Mouse (Mus musculus) midbrain, embryonic 16.5 days (tissue): ENCODE data around the gene Ckap4. TPM values are rescaled to one million over a fixed set of nuclear protein-coding genes. Genes with fewer than 3 reads are reported as not detected.
A peak's percentile ranks its signal among the peaks of the same experiment; 100 is the strongest.
"Not testable (repeated sequence)": the region's sequence is repeated elsewhere in the genome, so short reads cannot be mapped to it uniquely, and the experiment has no call there.

ENCODE experiments used
- ATAC-seq: fragments of 200-750 bp; cut with Nextera tagmentation; 2 replicates; pipeline ENCODE4 v1.8.0; 2017; ENCODE audit warnings: moderate TSS enrichment
- H3K27ac ChIP-seq: fragments of 300-500 bp; sonication (generic); 2 replicates; pipeline ENCODE4 v1.5.1; 2014; ENCODE audit warnings: mild to moderate bottlenecking, low read length, mixed read lengths
- H3K27me3 ChIP-seq: fragments of 300-500 bp; sonication (generic); 2 replicates; pipeline ENCODE4 v1.6.1; 2014; ENCODE audit warnings: low read depth, low read length, mixed read lengths; ENCODE audit not compliant: control insufficient read depth, insufficient read depth
- H3K36me3 ChIP-seq: fragments of 300-500 bp; sonication (generic); 2 replicates; pipeline ENCODE4 v1.6.1; 2014; ENCODE audit warnings: mild to moderate bottlenecking, low read length, moderate library complexity, mixed read lengths; ENCODE audit not compliant: control insufficient read depth, insufficient read depth
- H3K4me1 ChIP-seq: fragments of 300-500 bp; sonication (generic); 2 replicates; pipeline ENCODE4 v1.6.1; 2014; ENCODE audit warnings: mild to moderate bottlenecking, low read length, mixed read lengths; ENCODE audit not compliant: control insufficient read depth, insufficient read depth
- H3K4me2 ChIP-seq: fragments of 300-500 bp; sonication (generic); 2 replicates; pipeline ENCODE4 v1.6.1; 2014; ENCODE audit warnings: mild to moderate bottlenecking, low read length, mixed read lengths
- H3K4me3 ChIP-seq: fragments of 300-500 bp; sonication (generic); 2 replicates; pipeline ENCODE4 v1.5.1; 2014; ENCODE audit warnings: low read depth, mild to moderate bottlenecking, low read length, moderate library complexity, mixed read lengths
- H3K9ac ChIP-seq: fragments of 300-500 bp; sonication (generic); 2 replicates; pipeline ENCODE4 v1.6.1; 2014; ENCODE audit warnings: low read depth, low read length, mixed read lengths
- H3K9me3 ChIP-seq: fragments of 300-500 bp; sonication (generic); replicated peaks from 2 replicates; pipeline ENCODE4 v1.6.1; 2014; ENCODE audit warnings: mild to moderate bottlenecking, low read length, mixed read lengths; ENCODE audit not compliant: control insufficient read depth, poor library complexity, severe bottlenecking
- WGBS: fragments of 180-500 bp; shearing (Covaris S2); extraction: QIAGEN DNeasy Blood & Tissue Kit; methylation state at CpG from one replicate; pipeline ENCODE4 v1.1.7; 2014; 5-methylcytosine and 5-hydroxymethylcytosine counted together
- polyA plus RNA-seq: library from polyadenylated mRNA; unstranded; fragments of >200 nt; fragmentation: Nextera tagmentation; extraction: Ambion mirVana; gene quantifications from 2 replicates; pipeline ENCODE4 v1.2.1, GENCODE M21; 2015

Gene Ckap4
- polyA plus RNA-seq, 1 experiment from 2014 or later = 45.9 TPM

DNA sequence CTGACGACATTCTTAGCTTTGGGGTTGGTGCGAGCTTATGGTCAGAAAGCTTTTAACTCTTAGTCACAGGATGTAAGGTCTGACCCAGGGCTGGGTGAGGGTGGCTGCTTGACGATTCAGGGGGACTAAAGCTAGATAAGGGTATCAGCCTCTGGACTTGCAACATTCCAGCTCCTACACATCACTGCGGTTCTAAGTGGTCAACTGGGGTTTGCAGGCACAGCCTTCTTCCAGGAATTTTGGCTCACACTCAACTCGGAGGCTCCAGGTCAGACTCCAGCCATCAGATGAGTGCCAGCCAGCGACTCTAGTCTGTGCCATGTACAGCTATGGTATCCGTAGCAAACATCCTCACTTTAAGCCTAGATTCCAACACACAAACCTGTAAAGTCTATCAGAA is 39.4 kb downstream of the Ckap4 start:
- no peak for ATAC-seq
- Histone ChIP-seq H3K4me1 (no peaks in the 10 kb centered on the region), H3K4me3 (no peak overlapping the region), H3K4me2 (no peak overlapping the region), H3K27me3 (no peaks in the 10 kb centered on the region), H3K9me3 (no peaks in the 10 kb centered on the region), H3K27ac (no peak overlapping the region), H3K9ac (no peak overlapping the region), H3K36me3 (no peaks in the 10 kb centered on the region)
- WGBS = 91% methylated on average over 7 of the region's 7 CpGs

DNA sequence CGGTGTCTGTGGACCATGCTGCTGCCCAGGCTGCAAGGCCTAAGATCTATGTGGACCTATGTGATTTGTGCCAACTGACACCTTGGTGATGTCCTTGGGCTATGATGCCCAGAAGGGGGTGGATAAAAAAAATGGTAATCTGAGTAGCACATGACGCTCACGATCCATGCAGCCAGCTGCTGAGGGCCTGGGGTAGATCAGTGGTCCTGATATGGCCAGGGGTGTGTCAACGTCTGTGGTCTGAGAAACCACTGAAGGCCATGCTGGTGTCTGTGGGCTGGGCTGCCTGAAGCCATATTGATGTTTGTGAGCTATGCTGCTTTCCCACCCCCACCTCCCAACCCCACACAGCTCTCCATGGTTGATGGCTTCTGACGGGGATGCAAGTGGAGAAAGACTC is 43.7 kb downstream of the Ckap4 start:
- H3K9ac ChIP-seq = no peak overlapping the region
- no peaks in the 10 kb centered on the region for H3K4me1 ChIP-seq
- H3K4me2 ChIP-seq = no peak overlapping the region
- no peaks in the 10 kb centered on the region for H3K36me3 ChIP-seq
- H3K4me3 ChIP-seq = no peak overlapping the region
- no peak for ATAC-seq
- H3K27me3 ChIP-seq = no peaks in the 10 kb centered on the region
- 91% methylated on average over 5 of the region's 5 CpGs for WGBS
- no peaks in the 10 kb centered on the region for H3K9me3 ChIP-seq
- no peak overlapping the region for H3K27ac ChIP-seq

DNA sequence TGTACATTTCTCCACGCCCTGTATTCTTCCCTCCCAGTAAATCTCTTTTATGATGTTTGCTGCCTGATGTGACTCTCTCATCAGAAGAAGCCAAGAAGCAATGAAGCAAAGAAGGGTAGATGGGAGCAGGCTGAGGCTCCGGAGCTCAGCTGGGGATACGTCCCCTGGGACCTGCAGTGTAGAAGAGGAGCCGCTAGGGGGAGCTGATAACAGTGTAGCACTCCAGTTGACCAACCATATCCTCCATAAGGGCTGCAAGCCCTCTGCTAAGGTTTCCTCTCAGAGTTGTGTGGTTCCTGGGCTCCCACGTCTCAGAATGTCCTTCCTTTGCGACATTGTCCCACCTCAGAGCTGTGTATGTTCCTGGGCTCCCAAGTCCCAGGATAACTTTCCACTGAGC is 45.5 kb downstream of the Ckap4 start:
- Histone ChIP-seq H3K4me1 (no peaks in the 10 kb centered on the region), H3K9ac (no peak overlapping the region), H3K27ac (no peak overlapping the region), H3K9me3 (no peaks in the 10 kb centered on the region), H3K36me3 (no peaks in the 10 kb centered on the region), H3K4me3 (no peak overlapping the region), H3K4me2 (no peak overlapping the region), H3K27me3 (no peaks in the 10 kb centered on the region)
- ATAC-seq = no peak
- WGBS = 39% methylated on average over 6 of the region's 6 CpGs

DNA sequence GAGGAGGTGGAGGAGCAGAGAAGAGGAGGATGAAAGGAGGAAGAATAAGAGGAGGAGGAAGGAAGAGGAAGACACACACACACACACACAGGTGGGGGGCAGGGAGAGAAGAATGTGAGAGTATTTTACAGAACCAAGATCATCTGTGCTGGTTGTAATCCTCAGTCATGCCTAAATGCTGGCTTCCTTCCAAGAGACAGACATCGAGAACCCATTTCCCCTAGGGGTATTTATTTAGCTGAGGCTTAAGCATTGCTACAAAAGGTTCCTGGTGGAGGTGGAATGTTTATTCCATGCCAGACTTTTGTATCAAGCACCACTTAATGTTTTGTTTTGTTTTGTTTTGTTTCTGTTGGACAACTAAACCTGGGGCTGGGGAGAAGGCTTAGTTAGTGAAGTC is 49.2 kb downstream of the Ckap4 start:
- no peak for ATAC-seq
- Histone ChIP-seq H3K4me2 (no peak overlapping the region), H3K4me3 (no peak overlapping the region), H3K9ac (no peak overlapping the region), H3K27ac (no peak overlapping the region), H3K4me1 (no peaks in the 10 kb centered on the region; the same call in 1 of the 2 replicates), H3K27me3 (no peaks in the 10 kb centered on the region), H3K9me3 (no peaks in the 10 kb centered on the region), H3K36me3 (no peaks in the 10 kb centered on the region)
- 50% methylated on average over 1 of the region's 1 CpGs for WGBS

DNA sequence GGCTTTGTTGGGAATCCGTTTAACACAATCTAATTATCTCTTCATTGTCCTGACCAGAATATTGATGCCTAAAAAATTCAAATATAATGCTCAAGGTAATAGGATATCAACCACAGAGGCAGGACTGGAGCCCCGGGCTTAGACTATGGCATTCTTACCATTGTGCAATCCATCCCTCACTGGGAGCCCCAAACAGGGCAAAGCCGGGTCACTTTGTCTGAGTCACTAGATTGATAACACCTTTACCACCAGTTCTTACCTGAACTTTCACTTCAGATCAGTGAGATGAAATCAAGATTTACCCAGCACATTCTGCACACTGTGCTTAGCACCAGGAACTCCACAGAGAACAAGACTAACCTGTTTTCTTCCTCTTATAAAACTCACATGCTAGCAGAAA is 50.3 kb downstream of the Ckap4 start:
- H3K27ac ChIP-seq = no peak overlapping the region
- no peak overlapping the region for H3K4me2 ChIP-seq
- H3K36me3 ChIP-seq = no peaks in the 10 kb centered on the region
- no peak for ATAC-seq
- no peak overlapping the region for H3K4me3 ChIP-seq
- no peaks in the 10 kb centered on the region for H3K27me3 ChIP-seq
- 77% methylated on average over 3 of the region's 3 CpGs for WGBS
- no peaks in the 10 kb centered on the region; the same call in 1 of the 2 replicates for H3K4me1 ChIP-seq
- H3K9me3 ChIP-seq = no peaks in the 10 kb centered on the region
- no peak overlapping the region for H3K9ac ChIP-seq

DNA sequence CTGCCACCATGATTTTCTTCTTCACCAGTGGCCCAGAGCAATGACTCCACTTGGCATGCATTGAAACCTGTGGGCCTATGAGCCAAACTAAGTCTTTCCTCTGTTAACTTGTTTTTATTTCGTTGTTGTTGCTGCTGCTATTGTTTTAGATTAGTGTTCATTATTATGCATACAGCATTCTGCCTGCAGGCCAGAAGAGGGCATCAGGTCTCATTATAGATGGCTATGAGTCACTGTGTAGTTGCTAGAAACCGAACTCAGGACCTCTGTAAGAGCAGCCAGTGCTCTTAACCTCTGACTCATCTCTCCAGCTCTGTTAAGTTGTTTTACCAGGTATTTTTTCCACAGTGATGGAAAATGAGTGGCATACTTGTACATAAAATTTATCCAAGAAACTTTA is 50.8 kb downstream of the Ckap4 start:
- Histone ChIP-seq H3K27ac (no peak overlapping the region), H3K4me1 (no peaks in the 10 kb centered on the region; the same call in 1 of the 2 replicates), H3K9ac (no peak overlapping the region), H3K4me3 (no peak overlapping the region), H3K36me3 (no peaks in the 10 kb centered on the region), H3K27me3 (no peaks in the 10 kb centered on the region), H3K4me2 (no peak overlapping the region), H3K9me3 (no peaks in the 10 kb centered on the region)
- no peak for ATAC-seq
- 81% methylated on average over 2 of the region's 2 CpGs for WGBS

DNA sequence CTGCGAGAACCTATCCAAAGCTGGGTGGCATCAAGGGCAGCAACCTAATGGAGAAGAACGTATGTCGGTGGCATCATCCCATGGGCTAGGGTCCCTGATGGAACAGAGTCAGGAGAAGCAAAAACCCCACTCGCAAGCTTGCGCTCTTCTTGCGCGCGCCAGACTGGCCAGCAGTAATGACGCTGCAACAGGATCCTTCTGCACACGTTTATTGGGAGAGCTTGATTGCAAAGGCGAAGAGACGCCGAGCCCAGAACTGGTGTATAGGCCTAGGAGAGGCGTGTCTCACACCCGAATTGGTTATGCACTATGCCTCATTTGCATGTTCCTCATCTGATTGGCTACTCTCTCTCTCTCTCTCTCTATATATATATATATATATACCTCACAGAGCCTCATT is 51.4 kb downstream of the Ckap4 start:
- WGBS = 93% methylated on average over 15 of the region's 15 CpGs
- not testable (repeated sequence) for ATAC-seq

DNA sequence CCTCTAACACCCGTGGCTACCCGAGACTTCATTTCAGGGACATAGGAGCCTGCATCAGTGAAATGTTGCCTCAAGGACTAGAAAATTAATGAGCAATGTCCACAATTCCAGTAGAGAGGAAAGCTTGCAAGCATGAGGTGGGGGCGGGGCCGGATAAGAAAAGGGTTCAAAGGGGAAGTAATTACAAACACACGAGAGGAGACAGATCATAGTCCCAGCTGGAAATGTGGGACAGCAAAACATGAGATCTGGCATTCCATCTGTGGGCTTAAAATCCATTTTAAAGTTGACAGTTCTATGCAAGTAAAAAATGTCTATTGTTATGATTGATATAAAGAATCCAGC is 52.6 kb downstream of the Ckap4 start:
- H3K27ac ChIP-seq = peak overlapping the region; percentile 11; the same call in 1 of the 2 replicates
- no peak for ATAC-seq
- 65% methylated on average over 5 of the region's 5 CpGs for WGBS
- no peak overlapping the region for H3K9ac ChIP-seq
- H3K36me3 ChIP-seq = no peaks in the 10 kb centered on the region
- H3K4me3 ChIP-seq = no peak overlapping the region
- no peaks in the 10 kb centered on the region for H3K27me3 ChIP-seq
- H3K9me3 ChIP-seq = no peaks in the 10 kb centered on the region
- peaks cover 3% of the 10 kb centered on the region; the same call in 1 of the 2 replicates for H3K4me1 ChIP-seq
- H3K4me2 ChIP-seq = no peak overlapping the region

More for the DNA sequence above, 51.4 kb downstream of the Ckap4 start:
- not testable (repeated sequence) for H3K9me3 ChIP-seq, H3K36me3 ChIP-seq, H3K4me3 ChIP-seq, H3K9ac ChIP-seq, H3K27ac ChIP-seq, H3K4me2 ChIP-seq, H3K4me1 ChIP-seq, H3K27me3 ChIP-seq

DNA sequence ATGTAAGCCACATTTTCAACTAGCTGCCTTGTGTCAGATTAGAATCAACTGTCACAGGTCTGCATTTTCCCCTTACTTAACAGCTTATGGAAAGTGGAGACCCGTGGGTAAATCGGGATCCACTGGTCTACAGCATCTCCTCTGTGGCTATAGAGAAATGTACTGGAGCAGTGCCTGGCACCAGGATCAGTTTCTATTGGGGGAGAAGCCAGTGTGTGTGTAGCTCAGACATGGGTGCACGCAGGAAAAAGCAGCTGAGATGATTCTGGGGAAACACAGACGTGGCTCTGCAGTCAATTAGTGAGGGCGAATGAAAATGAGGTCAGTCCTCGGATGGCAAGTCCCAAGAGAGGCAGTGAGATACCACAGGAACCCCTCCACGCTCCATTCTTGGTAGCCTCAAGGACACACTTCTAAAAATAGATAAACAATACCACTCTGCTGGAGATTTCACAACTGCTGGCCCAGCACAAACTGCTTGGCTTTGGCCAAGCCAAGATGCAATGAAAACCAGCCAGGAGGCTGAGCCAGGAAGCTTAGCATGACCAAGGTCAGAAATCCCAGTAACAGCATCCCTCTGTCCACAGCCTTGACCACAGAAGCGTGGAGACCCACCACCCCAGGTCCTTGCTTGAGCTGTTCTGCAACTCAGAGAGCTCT is 53.1 kb downstream of the Ckap4 start:
- no peak overlapping the region for H3K4me3 ChIP-seq
- H3K36me3 ChIP-seq = no peaks in the 10 kb centered on the region
- H3K4me1 ChIP-seq = peaks cover 3% of the 10 kb centered on the region; the same call in 1 of the 2 replicates
- H3K27ac ChIP-seq = peak overlapping the region; percentile 11; the same call in 1 of the 2 replicates
- 64% methylated on average over 8 of the region's 8 CpGs for WGBS
- H3K9me3 ChIP-seq = no peaks in the 10 kb centered on the region
- ATAC-seq = no peak
- H3K27me3 ChIP-seq = no peaks in the 10 kb centered on the region
- no peak overlapping the region for H3K4me2 ChIP-seq
- no peak overlapping the region for H3K9ac ChIP-seq
